Mouse (Mus musculus): Measurements from ENCODE around the gene Cux1.

DNA sequence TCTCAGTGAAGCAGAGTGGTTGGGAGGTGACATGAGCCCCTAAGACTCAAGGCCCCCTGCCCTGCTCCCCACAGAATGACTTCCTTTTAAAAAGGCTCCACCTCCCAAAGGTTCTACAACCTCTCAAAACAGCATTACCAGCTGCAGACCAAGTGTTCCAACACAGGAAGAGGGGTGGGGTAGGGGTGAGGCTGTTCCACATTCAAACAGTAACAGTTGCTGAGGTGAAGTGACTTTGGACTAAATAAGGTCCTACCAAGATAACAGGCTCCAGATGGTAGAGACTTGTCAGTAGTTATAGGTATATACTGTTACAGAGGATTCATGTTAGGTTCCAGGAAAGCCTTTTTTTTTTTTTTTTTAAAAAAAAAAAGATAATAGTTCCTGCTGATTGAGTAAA, 117.5 kb downstream of the Cux1 start:
- TF ChIP-seq GATA1 (IDR thresholded peaks at IDR 0.05; ENCODE audit: borderline replicate concordance, low read length), result no peak
- TF ChIP-seq FLI1 (IDR thresholded peaks at IDR 0.05; ENCODE audit: low read length), result no peak
